Mouse (Mus musculus) stomach, embryonic 14.5 days (tissue): ENCODE measurements at regions not wholly inside any gene's neighbourhood (a gene's known extent, or its start where the extent isn't known, plus 50 kb on each side); places are given as distances from the start of the nearest gene placed in this dataset.
A peak's percentile ranks its signal among the peaks of the same experiment; 100 is the strongest.
"Not testable (repeated sequence)": the region's sequence is repeated elsewhere in the genome, so short reads cannot be mapped to it uniquely, and the experiment has no call there.

ENCODE experiments used
- ATAC-seq: fragments of 200-750 bp; cut with Nextera tagmentation; 2 replicates; pipeline ENCODE4 v1.8.0; 2017; ENCODE audit warnings: low read depth, moderate TSS enrichment; ENCODE audit not compliant: insufficient number of reproducible peaks, insufficient read depth, low FRiP score
- H3K27ac ChIP-seq: fragments of 300-500 bp; sonication (generic); 2 replicates; pipeline ENCODE4 v1.5.1; 2014; ENCODE audit warnings: mild to moderate bottlenecking, low read length, moderate library complexity, mixed read lengths
- H3K27me3 ChIP-seq: fragments of 300-500 bp; sonication (generic); 2 replicates; pipeline ENCODE4 v1.6.1; 2014; ENCODE audit warnings: low read length, control low read depth, mixed read lengths; ENCODE audit not compliant: control insufficient read depth, insufficient read depth
- H3K36me3 ChIP-seq: fragments of 300-500 bp; sonication (generic); 2 replicates; pipeline ENCODE4 v1.6.1; 2014; ENCODE audit warnings: mild to moderate bottlenecking, control low read depth, low read length, moderate library complexity, mixed read lengths; ENCODE audit not compliant: control insufficient read depth, insufficient read depth
- H3K4me1 ChIP-seq: fragments of 300-500 bp; sonication (generic); 2 replicates; pipeline ENCODE4 v1.6.1; 2014; ENCODE audit warnings: low read length, control low read depth, mixed read lengths; ENCODE audit not compliant: control insufficient read depth, insufficient read depth
- H3K4me2 ChIP-seq: fragments of 300-500 bp; sonication (generic); replicated peaks from 2 replicates; pipeline ENCODE4 v1.6.1; 2014; ENCODE audit warnings: low read depth, low read length, control low read depth
- H3K4me3 ChIP-seq: fragments of 300-500 bp; sonication (generic); 2 replicates; pipeline ENCODE4 v1.5.1; 2014; ENCODE audit warnings: low read depth, low read length, control low read depth
- H3K9ac ChIP-seq: fragments of 300-500 bp; sonication (generic); replicated peaks from 2 replicates; pipeline ENCODE4 v1.6.1; 2014; ENCODE audit warnings: low read depth, mild to moderate bottlenecking, control low read depth, low read length, moderate library complexity, mixed read lengths
- H3K9me3 ChIP-seq: fragments of 300-500 bp; sonication (generic); 2 replicates; pipeline ENCODE4 v1.6.1; 2016; ENCODE audit warnings: low read depth, low read length, control low read depth; ENCODE audit not compliant: control insufficient read depth
- WGBS: fragments of 180-500 bp; shearing (Covaris S2); extraction: QIAGEN DNeasy Blood & Tissue Kit; methylation state at CpG from one replicate; pipeline ENCODE4 v1.1.7; 2014; 5-methylcytosine and 5-hydroxymethylcytosine counted together

DNA sequence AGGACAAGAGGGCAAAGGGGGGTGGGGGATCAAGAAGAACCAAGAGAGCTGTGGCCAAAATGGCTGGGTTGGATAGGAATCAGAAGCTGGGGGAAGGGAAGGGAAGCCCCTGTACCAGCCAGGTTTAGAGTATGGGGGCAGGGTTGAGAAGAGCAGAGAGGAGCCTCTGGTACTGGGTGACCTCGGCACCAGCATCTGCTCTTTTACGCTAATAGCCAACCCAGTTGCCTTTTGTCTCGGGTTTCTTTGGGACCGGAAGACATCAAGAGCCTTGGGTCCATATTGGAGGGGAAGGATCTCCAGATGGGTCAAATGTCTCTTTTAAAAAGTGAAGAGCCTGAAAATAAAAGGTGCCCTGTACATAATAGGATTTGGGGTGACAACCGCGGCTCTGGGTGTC is 493.0 kb upstream of the Gulo start:
- H3K4me3 ChIP-seq: no peak overlapping the region
- H3K36me3 ChIP-seq: no peaks in the 10 kb centered on the region
- H3K9me3 ChIP-seq: no peaks in the 10 kb centered on the region
- H3K9ac ChIP-seq: no peak overlapping the region
- H3K27ac ChIP-seq: no peak overlapping the region
- H3K4me1 ChIP-seq: peaks cover 4% of the 10 kb centered on the region; the same call in 1 of the 2 replicates
- ATAC-seq: no peak
- 87% methylated on average over 6 of the region's 6 CpGs for WGBS
- no peaks in the 10 kb centered on the region for H3K27me3 ChIP-seq
- no peak overlapping the region for H3K4me2 ChIP-seq

DNA sequence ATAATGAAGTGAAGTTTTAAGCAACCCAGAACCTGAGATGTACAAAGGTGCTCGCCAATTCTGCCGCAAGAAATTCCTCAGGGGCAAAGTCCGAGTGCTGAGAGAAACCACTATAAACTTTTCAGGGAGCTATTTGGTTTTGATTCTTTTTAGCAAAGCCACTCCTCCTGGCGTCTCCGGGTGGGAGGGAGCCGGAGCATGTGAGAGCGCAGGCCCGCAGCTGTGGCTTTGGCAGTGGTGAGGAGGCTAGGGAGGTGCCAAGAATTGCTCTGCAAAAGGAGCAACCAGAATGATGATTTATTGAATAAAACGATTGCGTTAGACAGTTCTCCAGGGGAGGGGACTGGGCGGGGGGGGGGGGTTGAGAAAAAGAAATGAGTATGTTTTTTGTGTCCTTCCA is 490.9 kb upstream of the Gulo start:
- H3K4me2 ChIP-seq: peak overlapping the region; percentile 11; the same call in 1 of the 2 replicates
- no peaks in the 10 kb centered on the region for H3K9me3 ChIP-seq
- H3K27ac ChIP-seq: peak overlapping the region; percentile 3; the same call in 1 of the 2 replicates
- H3K27me3 ChIP-seq: no peaks in the 10 kb centered on the region
- H3K36me3 ChIP-seq: no peaks in the 10 kb centered on the region
- H3K4me1 ChIP-seq: peaks cover 10% of the 10 kb centered on the region; the same call in 1 of the 2 replicates
- no peak overlapping the region for H3K4me3 ChIP-seq
- 9% methylated on average over 11 of the region's 11 CpGs for WGBS
- H3K9ac ChIP-seq: no peak overlapping the region
- ATAC-seq: peak; percentile 82; the same call in 1 of the 2 replicates

DNA sequence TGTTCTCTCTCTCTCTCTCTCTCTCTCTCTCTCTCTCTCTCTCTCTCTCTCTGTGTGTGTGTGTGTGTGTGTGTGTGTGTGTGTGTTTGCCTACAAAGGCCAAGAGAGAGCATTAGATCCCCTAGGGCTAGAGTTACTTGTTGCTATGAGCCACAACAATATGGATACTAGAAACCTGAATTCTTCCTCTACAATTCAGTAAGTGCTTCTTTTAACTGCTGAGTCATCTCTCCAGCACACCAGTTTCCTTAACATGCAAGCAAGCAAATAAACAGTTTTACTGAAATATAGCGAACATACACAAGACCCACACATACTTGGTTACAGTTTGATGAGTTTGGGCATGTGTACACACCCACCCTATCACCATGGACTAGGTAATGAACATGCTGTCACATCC is 486.1 kb upstream of the Gulo start:
- Histone ChIP-seq H3K4me2 (no peak overlapping the region), H3K4me3 (no peak overlapping the region), H3K27me3 (no peaks in the 10 kb centered on the region), H3K36me3 (no peaks in the 10 kb centered on the region), H3K4me1 (peaks cover 18% of the 10 kb centered on the region; the same call in 1 of the 2 replicates), H3K9me3 (no peaks in the 10 kb centered on the region), H3K9ac (no peak overlapping the region), H3K27ac (0 out of 2 replicates have a peak overlapping the region, but pooled peaks have one; percentile 63)
- WGBS: 87% methylated on average over 1 of the region's 1 CpGs
- no peak for ATAC-seq

- H3K4me2 ChIP-seq: no peak overlapping the region
- 9% methylated on average over 5 of the region's 5 CpGs for WGBS
- H3K36me3 ChIP-seq: no peaks in the 10 kb centered on the region
- H3K27ac ChIP-seq: peak overlapping the region; percentile 63; the same call in 1 of the 2 replicates
- peaks cover 14% of the 10 kb centered on the region; the same call in 1 of the 2 replicates for H3K4me1 ChIP-seq
- H3K9ac ChIP-seq: no peak overlapping the region
- no peaks in the 10 kb centered on the region for H3K9me3 ChIP-seq
- H3K27me3 ChIP-seq: no peaks in the 10 kb centered on the region
- no peak overlapping the region for H3K4me3 ChIP-seq
- ATAC-seq: peak; percentile 83; the same call in 1 of the 2 replicates
Observed at GRCm38 (mm10) chr14:66494518-66494923, 485.5 kb upstream of the Gulo start.

DNA sequence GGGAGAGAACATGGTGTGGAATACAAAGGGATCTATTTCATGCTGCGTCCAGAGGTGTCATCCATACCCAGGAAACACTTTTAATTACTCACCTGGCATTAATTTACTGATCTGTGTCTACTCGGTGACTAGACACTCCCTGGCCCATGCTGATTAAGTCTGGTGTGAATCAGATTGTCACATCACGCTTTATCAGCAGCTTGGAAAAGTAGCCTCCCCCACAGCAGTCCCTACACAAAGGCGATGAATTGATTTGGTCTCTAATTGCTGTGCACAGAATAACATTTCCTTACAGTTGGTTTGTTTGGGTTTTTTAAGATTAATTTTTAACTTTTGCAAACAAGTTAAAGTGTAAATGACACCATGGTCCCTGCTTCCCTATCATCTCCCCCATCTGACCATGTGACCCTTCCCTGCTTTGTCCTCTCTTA is 484.7 kb upstream of the Gulo start:
- no peak overlapping the region for H3K27ac ChIP-seq
- no peak overlapping the region for H3K4me2 ChIP-seq
- 59% methylated on average over 4 of the region's 4 CpGs for WGBS
- H3K9me3 ChIP-seq: no peaks in the 10 kb centered on the region
- H3K4me1 ChIP-seq: peaks cover 14% of the 10 kb centered on the region; the same call in 1 of the 2 replicates
- no peak overlapping the region for H3K4me3 ChIP-seq
- H3K36me3 ChIP-seq: no peaks in the 10 kb centered on the region
- no peak for ATAC-seq
- no peaks in the 10 kb centered on the region for H3K27me3 ChIP-seq
- H3K9ac ChIP-seq: no peak overlapping the region

DNA sequence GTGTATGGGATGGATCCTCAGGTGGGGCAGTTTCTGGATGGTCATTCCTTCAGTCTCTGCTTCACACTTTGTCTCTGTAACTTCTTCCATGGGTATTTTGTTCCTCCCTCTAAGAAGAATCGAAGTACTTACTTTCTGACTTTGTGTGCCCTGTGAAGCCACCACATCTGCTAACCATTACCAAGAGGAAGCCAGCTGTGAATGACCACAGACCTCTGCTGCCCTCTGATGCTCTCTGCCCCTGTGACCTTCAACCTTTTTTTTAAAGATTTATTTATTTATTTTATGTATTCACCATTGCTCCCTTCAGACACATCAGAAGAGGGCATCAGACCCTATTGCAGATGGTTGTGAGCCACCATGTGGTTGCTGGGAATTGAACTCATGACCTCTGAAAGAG is 475.7 kb upstream of the Gulo start:
- H3K4me1 ChIP-seq, H3K9ac ChIP-seq, ATAC-seq, H3K4me2 ChIP-seq, H3K27me3 ChIP-seq, H3K36me3 ChIP-seq, H3K9me3 ChIP-seq, H3K27ac ChIP-seq, H3K4me3 ChIP-seq: not testable (repeated sequence)
- WGBS: 92% methylated on average over 1 of the region's 1 CpGs

- no peaks in the 10 kb centered on the region for H3K36me3 ChIP-seq
- H3K9me3 ChIP-seq: no peaks in the 10 kb centered on the region
- no peak overlapping the region for H3K4me3 ChIP-seq
- 60% methylated on average over 4 of the region's 4 CpGs for WGBS
- no peaks in the 10 kb centered on the region for H3K4me1 ChIP-seq
- no peak overlapping the region for H3K27ac ChIP-seq
- no peak overlapping the region for H3K4me2 ChIP-seq
- no peak for ATAC-seq
- no peaks in the 10 kb centered on the region for H3K27me3 ChIP-seq
- H3K9ac ChIP-seq: no peak overlapping the region
Observed at GRCm38 (mm10) chr14:66479181-66479580, 470.2 kb upstream of the Gulo start.

DNA sequence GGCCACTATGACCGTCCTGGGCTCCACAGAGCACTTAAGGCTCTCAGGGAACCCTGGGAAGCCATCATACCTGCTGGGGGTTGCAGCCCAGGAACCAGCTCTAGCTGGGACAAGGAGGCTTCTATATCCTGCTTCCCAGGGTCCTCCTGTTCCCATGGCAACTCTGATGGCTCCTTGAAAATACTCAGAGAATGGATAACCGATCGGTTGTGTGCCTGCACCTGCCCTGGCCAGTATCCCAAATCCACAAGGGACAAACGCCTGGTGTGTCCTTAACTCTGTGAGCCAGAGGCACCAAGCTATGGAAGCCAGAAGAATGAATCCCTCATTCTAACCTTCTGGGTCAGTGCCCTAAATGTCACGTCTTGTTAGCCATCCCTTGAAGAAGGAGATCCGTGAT is 469.6 kb upstream of the Gulo start:
- H3K9ac ChIP-seq: no peak overlapping the region
- no peak for ATAC-seq
- H3K4me2 ChIP-seq: no peak overlapping the region
- no peak overlapping the region for H3K4me3 ChIP-seq
- H3K4me1 ChIP-seq: no peaks in the 10 kb centered on the region
- H3K36me3 ChIP-seq: no peaks in the 10 kb centered on the region
- H3K9me3 ChIP-seq: no peaks in the 10 kb centered on the region
- WGBS: 56% methylated on average over 6 of the region's 6 CpGs
- H3K27ac ChIP-seq: no peak overlapping the region
- no peaks in the 10 kb centered on the region for H3K27me3 ChIP-seq

DNA sequence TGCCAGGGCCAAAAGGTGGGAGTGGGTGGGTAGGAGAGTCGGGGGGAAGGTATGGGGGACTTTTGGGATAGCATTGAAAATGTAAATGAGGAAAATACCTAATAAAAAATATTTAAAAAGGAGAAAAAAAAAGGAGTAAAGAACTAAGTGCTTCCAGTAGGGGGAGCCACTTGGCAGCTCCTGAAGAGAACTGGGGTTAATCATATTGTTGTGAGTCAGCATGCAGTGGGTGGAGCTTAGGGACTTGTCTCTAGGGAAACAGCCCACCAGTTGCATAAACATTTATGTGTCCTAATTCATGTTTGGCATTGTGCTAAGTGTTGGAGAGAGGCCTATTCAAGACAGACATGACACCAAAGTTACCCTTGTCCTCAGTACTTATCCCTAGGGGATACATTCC is 466.0 kb upstream of the Gulo start:
- Histone ChIP-seq H3K4me3 (no peak overlapping the region), H3K27me3 (no peaks in the 10 kb centered on the region), H3K4me2 (no peak overlapping the region), H3K4me1 (no peaks in the 10 kb centered on the region), H3K36me3 (no peaks in the 10 kb centered on the region), H3K9me3 (no peaks in the 10 kb centered on the region), H3K9ac (no peak overlapping the region), H3K27ac (no peak overlapping the region)
- WGBS: 82% methylated on average over 1 of the region's 1 CpGs
- no peak for ATAC-seq
